Mouse (Mus musculus) lung, adult 2 months (tissue): ENCODE data around the gene Use1.

ENCODE experiments used
- CTCF ChIP-seq: fragments of 200-500 bp; IDR thresholded peaks from 2 replicates; pipeline ENCODE4 v1.5.1; 2011; ENCODE audit warnings: mild to moderate bottlenecking, low read length, control low read depth; ENCODE audit not compliant: insufficient read depth
- POLR2A ChIP-seq: fragments of 200-500 bp; IDR thresholded peaks from 2 replicates; pipeline ENCODE4 v1.6.1; 2011; ENCODE audit warnings: low read depth, mild to moderate bottlenecking, control low read depth, low read length, borderline replicate concordance; ENCODE audit errors: extremely low read depth

DNA sequence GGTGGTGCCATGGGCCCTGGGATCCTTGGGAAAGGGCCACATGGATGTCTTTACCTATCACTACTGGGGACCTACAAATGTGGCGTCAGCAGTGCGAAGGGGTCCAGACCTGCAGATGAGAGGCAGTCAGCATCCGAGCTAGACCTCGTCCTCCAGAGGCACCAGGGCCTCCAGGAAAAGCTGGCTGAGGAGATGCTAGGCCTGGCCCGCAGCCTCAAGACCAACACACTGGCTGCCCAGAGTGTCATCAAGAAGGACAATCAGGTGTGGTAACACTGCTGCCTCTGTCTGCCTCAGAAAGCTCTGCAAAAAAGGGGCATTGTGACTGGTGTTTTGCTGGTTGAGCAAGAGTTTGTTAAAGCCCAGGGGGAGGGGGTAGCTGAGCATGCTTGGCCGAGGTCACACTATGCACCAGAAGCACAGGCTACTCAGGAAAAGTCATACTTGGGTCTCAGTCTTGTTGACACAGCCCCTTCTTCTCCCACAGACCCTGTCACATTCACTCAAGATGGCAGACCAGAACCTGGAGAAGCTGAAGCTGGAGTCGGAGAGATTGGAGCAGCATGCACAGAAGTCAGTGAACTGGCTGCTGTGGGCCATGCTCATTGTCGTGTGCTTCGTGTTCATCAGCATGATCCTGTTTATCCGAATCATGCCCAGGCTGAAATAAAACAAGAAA lies 2.5 kb downstream of the Use1 start:
- TF ChIP-seq CTCF: no peak
- no peak for TF ChIP-seq POLR2A
